Mouse (Mus musculus) liver (tissue): ENCODE measurements around the gene Slc46a2.

Experiments
- DNase-seq: peaks from one replicate; pipeline ENCODE4 v3.0.0-alpha.2; 2020; ENCODE audit warnings: mixed read lengths

Slc46a2 gene

GRCm38 (mm10) chr4:59890086-59890600 is 24.7 kb downstream of the Slc46a2 start:
- DNase-seq, result no peak

- no peak for DNase-seq
Measured at GRCm38 (mm10) chr4:59888014-59888413, 26.8 kb downstream of the Slc46a2 start.

GRCm38 (mm10) chr4:59887011-59887410 is 27.8 kb downstream of the Slc46a2 start:
- no peak for DNase-seq

- DNase-seq, result no peak
Measured at GRCm38 (mm10) chr4:59886281-59886680, 28.6 kb downstream of the Slc46a2 start.

GRCm38 (mm10) chr4:59884136-59884696 is 30.6 kb downstream of the Slc46a2 start:
- DNase-seq, result peak; percentile 42

GRCm38 (mm10) chr4:59881210-59881609 is 33.6 kb downstream of the Slc46a2 start:
- no peak for DNase-seq

GRCm38 (mm10) chr4:59880725-59881124 is 34.1 kb downstream of the Slc46a2 start:
- no peak for DNase-seq

- no peak for DNase-seq
Measured at GRCm38 (mm10) chr4:59879444-59879843, 35.4 kb downstream of the Slc46a2 start.

GRCm38 (mm10) chr4:59878595-59878994 is 36.3 kb downstream of the Slc46a2 start:
- no peak for DNase-seq

- DNase-seq, result no peak
Measured at GRCm38 (mm10) chr4:59877025-59877424, 37.8 kb downstream of the Slc46a2 start.

GRCm38 (mm10) chr4:59876570-59876969 is 38.3 kb downstream of the Slc46a2 start:
- DNase-seq, result no peak

- no peak for DNase-seq
Measured at GRCm38 (mm10) chr4:59873830-59874229, 41.0 kb downstream of the Slc46a2 start.

GRCm38 (mm10) chr4:59873240-59873639 is 41.6 kb downstream of the Slc46a2 start:
- DNase-seq, result no peak

- peak; percentile 71 for DNase-seq
Measured at GRCm38 (mm10) chr4:59870859-59871591, 43.8 kb downstream of the Slc46a2 start.

- no peak for DNase-seq
Measured at GRCm38 (mm10) chr4:59870433-59870832, 44.4 kb downstream of the Slc46a2 start.

- no peak for DNase-seq
Measured at GRCm38 (mm10) chr4:59869488-59870057, 45.3 kb downstream of the Slc46a2 start.

GRCm38 (mm10) chr4:59868086-59868485 is 46.8 kb downstream of the Slc46a2 start:
- DNase-seq, result no peak

- DNase-seq, result peak; percentile 43
Measured at GRCm38 (mm10) chr4:59863869-59864268, 51.0 kb downstream of the Slc46a2 start.

GRCm38 (mm10) chr4:59862335-59862734 is 52.5 kb downstream of the Slc46a2 start:
- no peak for DNase-seq

- DNase-seq, result no peak
Measured at GRCm38 (mm10) chr4:59861871-59862270, 53.0 kb downstream of the Slc46a2 start.

GRCm38 (mm10) chr4:59860431-59860830 is 54.4 kb downstream of the Slc46a2 start:
- no peak for DNase-seq

- no peak for DNase-seq
Measured at GRCm38 (mm10) chr4:59859693-59860425, 55.0 kb downstream of the Slc46a2 start.
